Mouse (Mus musculus): ENCODE measurements around the gene Endog. TPM values are rescaled to one million over a fixed set of nuclear protein-coding genes. Genes with fewer than 3 reads are reported as not detected.
"Not testable (repeated sequence)": the region's sequence is repeated elsewhere in the genome, so short reads cannot be mapped to it uniquely, and the experiment has no call there.

Gene Endog
- total and polyA plus RNA-seq, 2 experiments from 2014 or later, result 38.9 to 43.7 TPM

DNA sequence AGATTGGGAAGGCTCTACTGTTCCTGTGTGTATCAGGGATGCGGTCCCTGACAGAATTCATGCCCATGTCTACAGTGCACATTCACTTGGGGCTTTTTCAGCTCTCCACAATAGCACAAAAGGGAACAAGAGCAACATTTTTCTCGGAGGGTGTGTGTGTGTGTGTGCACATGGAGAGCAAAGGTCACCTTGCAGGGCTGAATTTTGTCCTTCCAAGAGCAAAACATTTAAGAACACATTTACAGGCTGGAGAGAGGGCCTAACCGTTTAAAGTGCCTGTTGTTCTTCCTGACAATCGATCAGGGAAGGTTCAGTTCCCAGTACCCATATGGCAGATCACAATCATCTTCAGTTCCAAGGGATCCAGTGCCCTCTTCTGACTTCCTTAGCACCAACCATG is 41.1 kb upstream of the Endog start:
- DNase-seq (ENCODE audit: low spot score), result no peak
- TF ChIP-seq CTCF (IDR thresholded peaks at IDR 0.05), result no peak
- H3K27ac ChIP-seq (ENCODE audit: low read depth, low read length), result no peak overlapping the region
- no peak overlapping the region for H3K4me2 ChIP-seq (ENCODE audit: low read depth, low read length, poor library complexity, severe bottlenecking)
- H3K36me3 ChIP-seq (ENCODE audit: insufficient read depth, low read length), result no peaks in the 10 kb centered on the region
- 84% methylated on average over 4 of the region's 4 CpGs for WGBS
- H3K4me1 ChIP-seq (ENCODE audit: insufficient read depth, low read length), result peaks cover 10% of the 10 kb centered on the region; the same call in 1 of the 2 replicates
- H3K9ac ChIP-seq (replicated peaks; ENCODE audit: low read length, poor library complexity, severe bottlenecking), result no peak overlapping the region
- no peaks in the 10 kb centered on the region for H3K27me3 ChIP-seq (ENCODE audit: insufficient read depth, low read length)
- ATAC-seq (ENCODE audit: low FRiP score), result no peak
- no peak overlapping the region for H3K4me3 ChIP-seq (ENCODE audit: low read depth, low read length)
- H3K9me3 ChIP-seq (ENCODE audit: low read length), result no peaks in the 10 kb centered on the region

DNA sequence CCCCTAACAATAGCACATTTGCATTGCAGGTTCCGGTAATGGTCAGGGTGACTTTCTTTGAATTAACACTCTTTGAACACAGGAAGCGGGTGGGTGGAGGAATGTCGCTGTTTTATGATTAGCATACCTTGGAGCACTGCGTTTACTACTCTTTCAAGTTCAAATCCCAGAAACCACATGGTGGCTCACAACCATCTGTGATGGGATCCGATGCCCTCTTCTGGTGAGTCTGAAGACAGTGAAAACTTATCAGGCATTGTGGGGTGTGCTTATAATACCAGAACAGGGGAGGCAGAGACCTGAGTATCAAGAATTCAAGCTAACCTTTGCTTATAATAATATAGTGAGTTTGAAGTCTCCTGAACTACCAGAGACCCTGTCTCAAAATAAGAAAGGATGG is 40.1 kb upstream of the Endog start:
- H3K9ac ChIP-seq (replicated peaks; ENCODE audit: low read length, poor library complexity, severe bottlenecking); H3K27ac ChIP-seq (ENCODE audit: low read depth, low read length); H3K36me3 ChIP-seq (ENCODE audit: insufficient read depth, low read length); H3K27me3 ChIP-seq (ENCODE audit: insufficient read depth, low read length); H3K9me3 ChIP-seq (ENCODE audit: low read length); DNase-seq (ENCODE audit: low spot score); H3K4me2 ChIP-seq (ENCODE audit: low read depth, low read length, poor library complexity, severe bottlenecking); ATAC-seq (ENCODE audit: low FRiP score); H3K4me3 ChIP-seq (ENCODE audit: low read depth, low read length): not testable (repeated sequence)
- H3K4me1 ChIP-seq (ENCODE audit: insufficient read depth, low read length), result peaks cover 11% of the 10 kb centered on the region; the same call in 1 of the 2 replicates
- 64% methylated on average over 5 of the region's 5 CpGs for WGBS
- peak; percentile 34 for TF ChIP-seq CTCF (IDR thresholded peaks at IDR 0.05)

DNA sequence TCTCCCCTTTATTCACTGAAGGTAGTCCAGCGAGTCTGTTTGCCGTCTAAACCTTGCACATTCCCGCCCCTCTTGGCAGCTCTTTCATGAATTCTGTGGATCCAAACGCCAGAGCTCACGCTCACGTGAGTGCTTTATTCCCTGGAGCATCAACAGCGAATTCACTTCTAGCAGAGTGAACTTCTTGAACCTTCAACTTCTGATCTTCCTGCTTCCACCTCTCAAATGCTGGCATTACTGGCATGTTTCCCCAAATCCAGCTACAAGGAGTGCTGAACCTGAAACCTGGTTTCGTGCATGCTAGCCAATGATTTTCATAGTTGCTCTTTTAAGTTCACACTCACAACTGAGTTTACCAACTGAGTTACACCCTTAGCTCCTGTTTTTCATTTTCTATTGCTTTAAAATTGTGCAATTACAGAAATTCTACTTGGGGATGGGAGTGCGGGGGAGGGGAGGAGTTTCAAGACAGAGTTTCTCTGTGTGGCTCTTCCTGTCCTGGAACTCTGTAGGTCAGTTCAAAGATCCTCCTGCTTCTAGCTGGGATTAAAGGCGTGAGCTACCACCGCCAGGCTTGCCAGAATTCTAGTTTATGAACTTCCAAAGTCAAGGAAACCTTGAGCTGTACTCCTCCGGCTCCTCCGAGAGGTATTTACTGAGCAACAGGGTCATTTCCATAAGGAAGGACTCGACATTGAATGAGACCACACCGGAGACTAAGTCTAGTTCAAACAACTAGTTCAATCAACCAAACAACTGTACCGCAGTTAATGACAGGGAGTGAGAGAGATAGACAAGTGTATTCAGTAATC is 38.3 kb upstream of the Endog start:
- no peak for ATAC-seq (ENCODE audit: low FRiP score)
- WGBS, result 21% methylated on average over 16 of the region's 16 CpGs
- TF ChIP-seq CTCF (IDR thresholded peaks at IDR 0.05), result no peak

DNA sequence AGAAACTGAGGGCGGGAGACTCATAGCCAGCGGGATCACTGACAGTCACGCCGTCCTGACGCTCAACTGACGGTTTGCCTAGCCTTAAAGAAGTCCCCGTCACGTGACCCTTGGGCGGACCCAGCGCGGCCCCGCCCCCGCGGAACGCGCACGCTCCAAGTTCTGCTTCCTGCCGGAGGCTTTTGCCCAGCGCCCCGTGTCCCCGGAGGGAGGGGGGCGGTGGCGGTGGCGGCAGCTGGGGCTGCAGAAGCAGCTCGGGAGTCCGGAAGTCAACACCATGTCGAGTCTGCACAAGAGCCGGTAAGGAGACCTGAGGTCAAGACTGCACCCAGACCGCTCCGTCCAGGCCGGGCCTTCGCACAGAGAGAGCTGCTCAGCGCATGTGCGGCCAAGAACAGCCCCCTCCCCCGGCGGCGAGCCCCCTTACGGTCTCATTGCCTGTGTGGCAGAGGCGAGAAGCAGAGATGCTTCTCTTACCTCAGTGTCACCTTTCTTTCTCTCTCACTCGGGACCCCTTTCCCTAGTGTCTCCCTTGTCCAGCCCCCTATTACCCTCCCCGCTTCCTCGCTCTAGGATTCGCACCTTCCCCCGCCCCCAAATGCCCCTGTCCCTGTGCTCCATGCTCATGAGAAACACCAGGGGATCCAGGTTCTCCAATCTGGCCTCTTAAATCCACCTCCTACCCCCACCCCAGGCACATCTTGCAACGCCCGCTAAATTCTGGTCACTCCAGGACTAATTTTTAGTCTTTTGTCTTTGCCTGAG is 37.5 kb upstream of the Endog start, which contains the start of gene Tbc1d13:
Tbc1d13 (plus strand) TSS at position 134 of the 765 bp plus-strand sequence.
- peak within 1 kb of the TSS; percentile 90 for H3K4me2 ChIP-seq (ENCODE audit: low read depth, low read length, poor library complexity, severe bottlenecking)
- no peaks in the 10 kb centered on the region for H3K9me3 ChIP-seq (ENCODE audit: low read length)
- H3K27ac ChIP-seq (ENCODE audit: low read depth, low read length), result peak within 1 kb of the TSS; percentile 80
- under 1% methylated on average over 46 of the region's 46 CpGs for WGBS
- H3K4me1 ChIP-seq (ENCODE audit: insufficient read depth, low read length), result peaks cover 11% of the 10 kb centered on the region; the same call in 1 of the 2 replicates
- H3K36me3 ChIP-seq (ENCODE audit: insufficient read depth, low read length), result peaks cover 5% of the 10 kb centered on the region; the same call in 1 of the 2 replicates
- H3K4me3 ChIP-seq (ENCODE audit: low read depth, low read length), result peak within 1 kb of the TSS; percentile 78
- DNase-seq (ENCODE audit: low spot score) (peak; percentile 96), ATAC-seq (ENCODE audit: low FRiP score) (peak; percentile 93)
- H3K27me3 ChIP-seq (ENCODE audit: insufficient read depth, low read length), result no peaks in the 10 kb centered on the region
- TF ChIP-seq CTCF (IDR thresholded peaks at IDR 0.05), result no peak
- H3K9ac ChIP-seq (replicated peaks; ENCODE audit: low read length, poor library complexity, severe bottlenecking), result peak within 1 kb of the TSS; percentile 79

More for the DNA sequence above, 38.3 kb upstream of the Endog start:
- peak overlapping the region; percentile 90 for H3K4me2 ChIP-seq (ENCODE audit: low read depth, low read length, poor library complexity, severe bottlenecking)
- H3K36me3 ChIP-seq (ENCODE audit: insufficient read depth, low read length), result peaks cover 5% of the 10 kb centered on the region; the same call in 1 of the 2 replicates
- H3K9ac ChIP-seq (replicated peaks; ENCODE audit: low read length, poor library complexity, severe bottlenecking), result no peak overlapping the region
- H3K27me3 ChIP-seq (ENCODE audit: insufficient read depth, low read length), result no peaks in the 10 kb centered on the region
- peak; percentile 15 for DNase-seq (ENCODE audit: low spot score)
- peak overlapping the region; percentile 78 for H3K4me3 ChIP-seq (ENCODE audit: low read depth, low read length)
- peaks cover 11% of the 10 kb centered on the region; the same call in 1 of the 2 replicates for H3K4me1 ChIP-seq (ENCODE audit: insufficient read depth, low read length)
- peak overlapping the region; percentile 7; the same call in 1 of the 2 replicates for H3K27ac ChIP-seq (ENCODE audit: low read depth, low read length)
- no peaks in the 10 kb centered on the region for H3K9me3 ChIP-seq (ENCODE audit: low read length)

DNA sequence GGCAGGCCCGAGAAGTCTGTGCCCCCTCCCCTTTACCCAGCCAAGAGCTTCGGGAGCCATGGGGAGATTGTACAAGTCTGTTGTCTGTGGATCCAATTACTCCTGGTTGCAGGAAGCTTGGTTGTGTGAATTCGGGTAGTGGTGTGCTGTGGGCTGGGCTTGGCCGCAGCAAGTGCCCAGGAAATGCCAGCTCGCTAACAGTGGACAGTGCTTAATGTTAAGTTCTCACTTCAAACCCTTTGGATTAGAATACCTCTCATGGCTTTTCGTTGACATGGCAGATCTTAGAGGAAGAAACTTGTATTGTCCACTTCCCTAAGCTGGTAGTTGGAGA is 36.9 kb upstream of the Endog start:
- 24% methylated on average over 6 of the region's 6 CpGs for WGBS
- ATAC-seq (ENCODE audit: low FRiP score) (0 out of 2 replicates have a peak, but pooled peaks have one; percentile 8), DNase-seq (ENCODE audit: low spot score) (no peak)
- peak overlapping the region; percentile 79 for H3K9ac ChIP-seq (replicated peaks; ENCODE audit: low read length, poor library complexity, severe bottlenecking)
- peaks cover 5% of the 10 kb centered on the region; the same call in 1 of the 2 replicates for H3K36me3 ChIP-seq (ENCODE audit: insufficient read depth, low read length)
- H3K27me3 ChIP-seq (ENCODE audit: insufficient read depth, low read length), result no peaks in the 10 kb centered on the region
- H3K27ac ChIP-seq (ENCODE audit: low read depth, low read length), result peak overlapping the region; percentile 80; the same call in 1 of the 2 replicates
- TF ChIP-seq CTCF (IDR thresholded peaks at IDR 0.05), result no peak
- peaks cover 11% of the 10 kb centered on the region; the same call in 1 of the 2 replicates for H3K4me1 ChIP-seq (ENCODE audit: insufficient read depth, low read length)
- H3K4me2 ChIP-seq (ENCODE audit: low read depth, low read length, poor library complexity, severe bottlenecking), result peak overlapping the region; percentile 90
- H3K9me3 ChIP-seq (ENCODE audit: low read length), result no peaks in the 10 kb centered on the region
- H3K4me3 ChIP-seq (ENCODE audit: low read depth, low read length), result peak overlapping the region; percentile 78

Measured in midbrain, postnatal 0 days (tissue).